Mouse (Mus musculus) intestine, embryonic 15.5 days (tissue): ENCODE data around the gene Tmsb10. TPM values are rescaled to one million over a fixed set of nuclear protein-coding genes. Genes with fewer than 3 reads are reported as not detected.

ENCODE experiments used
- ATAC-seq: fragments of 200-750 bp; cut with Nextera tagmentation; 2 replicates; pipeline ENCODE4 v1.8.0; 2017; ENCODE audit warnings: moderate TSS enrichment, moderate library complexity
- H3K27ac ChIP-seq: fragments of 300-500 bp; sonication (generic); 2 replicates; pipeline ENCODE4 v1.5.1; 2015; ENCODE audit warnings: mild to moderate bottlenecking, inconsistent platforms
- H3K27me3 ChIP-seq: fragments of 300-500 bp; sonication (generic); replicated peaks from 2 replicates; pipeline ENCODE4 v1.6.1; 2015; ENCODE audit warnings: inconsistent platforms
- H3K36me3 ChIP-seq: fragments of 300-500 bp; sonication (generic); 2 replicates; pipeline ENCODE4 v1.6.1; 2015; ENCODE audit warnings: inconsistent platforms
- H3K4me1 ChIP-seq: fragments of 300-500 bp; sonication (generic); replicated peaks from 2 replicates; pipeline ENCODE4 v1.6.1; 2015; ENCODE audit warnings: inconsistent platforms
- H3K4me2 ChIP-seq: fragments of 300-500 bp; sonication (generic); replicated peaks from 2 replicates; pipeline ENCODE4 v1.6.1; 2015; ENCODE audit warnings: mild to moderate bottlenecking, inconsistent platforms
- H3K4me3 ChIP-seq: fragments of 300-500 bp; sonication (generic); replicated peaks from 2 replicates; pipeline ENCODE4 v1.5.1; 2015; ENCODE audit warnings: inconsistent platforms
- H3K9ac ChIP-seq: fragments of 300-500 bp; sonication (generic); 2 replicates; pipeline ENCODE4 v1.6.1; 2015; ENCODE audit warnings: inconsistent platforms
- H3K9me3 ChIP-seq: fragments of 300-500 bp; sonication (generic); 2 replicates; pipeline ENCODE4 v1.6.1; 2016; ENCODE audit warnings: inconsistent platforms
- WGBS: fragments of 180-500 bp; shearing (Covaris S2); methylation state at CpG from one replicate; pipeline ENCODE4 v1.1.7; 2015; 5-methylcytosine and 5-hydroxymethylcytosine counted together
- polyA plus RNA-seq: library from polyadenylated mRNA; unstranded; fragments of >200 nt; fragmentation: Nextera tagmentation; extraction: Ambion mirVana; gene quantifications from 2 replicates; pipeline ENCODE4 v1.2.1, GENCODE M21; 2015

The Tmsb10 gene
- polyA plus RNA-seq, 1 experiment from 2014 or later, result 2,151 TPM

DNA sequence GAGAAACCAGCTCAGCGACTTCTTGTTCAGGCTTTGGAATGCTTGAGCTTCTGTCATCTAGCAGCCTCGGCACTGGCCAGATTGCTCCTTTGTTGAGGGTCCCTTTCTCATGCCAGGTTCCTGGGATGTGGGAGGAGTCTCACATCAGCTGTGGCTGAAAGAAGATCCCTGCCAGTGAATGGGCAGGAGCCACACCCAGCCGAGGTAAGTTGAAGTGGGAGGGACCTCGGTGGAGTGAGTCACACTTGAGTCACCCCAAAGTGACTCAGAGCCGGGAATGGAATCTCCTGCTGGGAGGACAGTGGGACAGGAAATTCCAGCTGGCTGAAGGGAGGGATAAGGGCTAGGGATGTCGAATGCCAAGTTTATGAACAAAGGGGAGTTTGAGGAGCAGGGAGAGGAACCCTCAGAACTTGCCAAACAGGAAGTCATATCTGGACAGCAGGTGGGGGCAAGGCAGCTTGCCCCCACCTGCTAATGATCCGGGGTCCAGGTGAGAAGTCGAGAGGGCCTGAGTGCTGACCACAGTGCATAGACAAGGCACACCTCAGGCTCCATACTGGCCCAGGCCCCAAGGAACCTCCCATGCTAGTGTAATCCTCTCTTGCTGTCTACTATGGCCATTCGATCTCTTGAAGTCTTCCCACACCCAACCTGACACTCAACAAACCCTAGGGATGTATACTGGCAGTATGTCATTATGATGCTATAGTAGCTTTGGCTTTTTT, 31.6 kb downstream of the Tmsb10 start:
- Histone ChIP-seq H3K9ac (no peak overlapping the region), H3K27me3 (no peaks in the 10 kb centered on the region), H3K4me2 (no peak overlapping the region), H3K4me3 (no peak overlapping the region), H3K27ac (0 out of 2 replicates have a peak overlapping the region, but pooled peaks have one; percentile 38), H3K9me3 (no peaks in the 10 kb centered on the region), H3K4me1 (peaks cover 8% of the 10 kb centered on the region), H3K36me3 (no peaks in the 10 kb centered on the region)
- 16% methylated on average over 9 of the region's 9 CpGs for WGBS
- peak; percentile 89 for ATAC-seq

DNA sequence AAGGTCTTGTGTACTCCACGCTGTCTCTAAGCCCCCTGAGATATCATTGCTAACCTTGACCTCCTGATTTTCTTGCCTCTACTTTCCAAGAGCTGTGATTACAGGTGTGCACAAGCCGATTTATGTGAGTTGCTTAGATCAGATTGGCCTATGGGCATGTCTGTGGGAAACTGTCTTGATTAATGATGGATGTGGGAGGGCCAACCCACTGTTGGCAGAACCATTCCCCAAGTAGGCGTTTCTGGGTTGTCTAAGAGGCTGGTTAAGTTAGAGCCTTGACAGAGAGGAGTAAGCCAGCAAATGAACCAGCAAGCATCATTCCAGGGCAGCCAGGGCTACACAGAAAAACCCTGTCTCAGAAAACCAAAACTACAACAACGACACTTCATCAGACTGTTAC, 32.5 kb downstream of the Tmsb10 start:
- Histone ChIP-seq H3K27ac (no peak overlapping the region), H3K36me3 (no peaks in the 10 kb centered on the region), H3K27me3 (no peaks in the 10 kb centered on the region), H3K4me1 (peaks cover 8% of the 10 kb centered on the region), H3K9ac (no peak overlapping the region), H3K9me3 (no peaks in the 10 kb centered on the region), H3K4me2 (no peak overlapping the region), H3K4me3 (no peak overlapping the region)
- 77% methylated on average over 4 of the region's 4 CpGs for WGBS
- no peak for ATAC-seq

DNA sequence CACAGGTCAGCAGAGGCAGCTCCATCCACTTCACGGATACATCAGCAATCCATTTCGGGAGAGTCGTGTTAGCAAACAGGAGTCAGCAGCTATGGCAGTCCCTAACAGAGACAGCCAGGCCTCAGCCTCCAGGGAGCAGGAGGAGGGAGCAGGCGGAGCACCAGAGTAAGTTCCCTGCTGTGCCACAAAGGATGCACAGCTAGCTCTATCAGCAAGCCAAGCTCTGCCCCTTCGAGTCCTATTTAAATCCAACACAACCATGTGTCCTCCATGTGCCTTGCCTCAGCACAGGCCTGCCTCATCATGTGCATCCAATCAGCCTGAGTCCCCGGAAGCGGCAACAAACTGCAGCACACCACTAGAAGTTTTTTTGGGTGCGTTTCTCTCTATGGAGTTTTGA, 35.2 kb downstream of the Tmsb10 start:
- H3K4me3 ChIP-seq, result no peak overlapping the region
- H3K4me2 ChIP-seq, result no peak overlapping the region
- H3K27ac ChIP-seq, result no peak overlapping the region
- no peaks in the 10 kb centered on the region for H3K9me3 ChIP-seq
- H3K36me3 ChIP-seq, result no peaks in the 10 kb centered on the region
- peaks cover 8% of the 10 kb centered on the region; the same call in 1 of the 2 replicates for H3K4me1 ChIP-seq
- no peak for ATAC-seq
- H3K27me3 ChIP-seq, result no peaks in the 10 kb centered on the region
- WGBS, result 81% methylated on average over 8 of the region's 8 CpGs
- no peak overlapping the region for H3K9ac ChIP-seq

DNA sequence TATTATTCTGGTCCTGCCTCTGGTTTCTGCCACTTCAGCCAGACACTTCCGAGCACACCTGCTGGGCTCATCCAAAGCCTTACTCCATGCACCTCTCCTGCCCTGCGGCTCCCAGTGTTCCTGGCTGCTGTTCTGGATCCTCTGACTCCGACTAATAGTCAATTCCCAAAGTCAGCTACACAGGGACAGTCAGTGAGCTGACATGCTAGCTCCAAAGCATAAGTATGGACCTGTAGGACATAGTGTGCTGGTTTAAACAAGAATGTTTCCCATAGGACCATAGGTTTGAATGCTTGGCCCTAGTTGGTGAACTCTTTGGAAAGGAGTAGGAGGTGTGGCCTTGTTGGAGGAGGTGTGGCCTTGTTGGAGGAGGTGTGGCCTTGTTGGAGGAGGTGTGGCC, 37.5 kb downstream of the Tmsb10 start:
- Histone ChIP-seq H3K4me1 (no peaks in the 10 kb centered on the region), H3K36me3 (no peaks in the 10 kb centered on the region), H3K9me3 (no peaks in the 10 kb centered on the region), H3K27ac (no peak overlapping the region), H3K4me3 (no peak overlapping the region), H3K27me3 (no peaks in the 10 kb centered on the region), H3K9ac (no peak overlapping the region), H3K4me2 (no peak overlapping the region)
- WGBS, result 90% methylated on average over 3 of the region's 3 CpGs
- no peak for ATAC-seq

DNA sequence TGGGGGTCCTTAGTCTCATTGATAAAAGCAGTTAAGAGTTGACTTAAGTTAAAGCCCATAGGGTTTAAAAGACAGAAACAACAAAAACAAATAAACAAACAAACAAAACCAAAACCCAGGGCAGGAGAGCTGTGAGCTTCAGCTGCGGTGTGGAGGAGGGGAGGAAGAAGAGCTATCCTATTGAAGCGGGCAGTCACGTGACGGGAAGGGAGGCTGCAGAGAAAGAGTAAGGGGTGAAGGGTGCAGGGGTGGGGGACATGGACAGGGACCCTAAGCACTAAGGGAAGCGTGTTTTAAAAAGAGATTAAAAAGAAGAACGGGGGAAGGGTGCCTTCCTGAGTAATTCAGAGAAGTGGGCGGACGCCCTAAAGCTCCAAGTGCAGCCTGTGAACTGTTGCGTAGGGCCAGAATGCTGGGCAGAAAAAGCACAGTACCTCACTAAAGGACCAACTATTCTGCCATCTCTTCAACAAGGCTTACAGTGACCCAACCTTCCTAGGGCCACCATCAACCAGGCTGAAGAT, 40.0 kb downstream of the Tmsb10 start:
- no peaks in the 10 kb centered on the region for H3K4me1 ChIP-seq
- WGBS, result 73% methylated on average over 9 of the region's 9 CpGs
- H3K4me2 ChIP-seq, result no peak overlapping the region
- no peaks in the 10 kb centered on the region for H3K27me3 ChIP-seq
- no peak overlapping the region for H3K9ac ChIP-seq
- H3K4me3 ChIP-seq, result no peak overlapping the region
- H3K27ac ChIP-seq, result no peak overlapping the region
- ATAC-seq, result no peak
- H3K9me3 ChIP-seq, result no peaks in the 10 kb centered on the region
- H3K36me3 ChIP-seq, result no peaks in the 10 kb centered on the region

DNA sequence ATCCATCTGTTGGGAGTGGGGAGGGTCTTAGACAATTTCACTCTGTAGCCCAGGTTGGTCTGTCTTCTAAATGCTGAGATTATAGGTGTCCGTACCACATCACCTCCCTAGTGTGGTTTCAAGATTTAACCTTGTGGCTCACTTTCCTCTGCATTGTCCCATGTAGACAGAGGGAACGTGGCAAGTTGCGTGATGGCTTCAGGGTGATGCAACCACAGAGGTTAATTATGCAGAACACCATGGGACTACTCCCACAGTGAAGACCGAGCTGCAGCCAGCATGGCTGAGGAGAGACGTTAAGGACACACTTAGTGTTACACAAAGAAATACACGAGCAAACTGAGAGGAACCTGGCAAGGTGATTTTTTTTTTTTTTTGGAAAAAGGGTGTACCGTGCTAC, 42.2 kb downstream of the Tmsb10 start:
- Histone ChIP-seq H3K9ac (no peak overlapping the region), H3K4me3 (no peak overlapping the region), H3K27ac (no peak overlapping the region), H3K4me2 (no peak overlapping the region), H3K9me3 (no peaks in the 10 kb centered on the region), H3K27me3 (no peaks in the 10 kb centered on the region), H3K4me1 (no peaks in the 10 kb centered on the region), H3K36me3 (no peaks in the 10 kb centered on the region)
- 83% methylated on average over 7 of the region's 7 CpGs for WGBS
- no peak for ATAC-seq

DNA sequence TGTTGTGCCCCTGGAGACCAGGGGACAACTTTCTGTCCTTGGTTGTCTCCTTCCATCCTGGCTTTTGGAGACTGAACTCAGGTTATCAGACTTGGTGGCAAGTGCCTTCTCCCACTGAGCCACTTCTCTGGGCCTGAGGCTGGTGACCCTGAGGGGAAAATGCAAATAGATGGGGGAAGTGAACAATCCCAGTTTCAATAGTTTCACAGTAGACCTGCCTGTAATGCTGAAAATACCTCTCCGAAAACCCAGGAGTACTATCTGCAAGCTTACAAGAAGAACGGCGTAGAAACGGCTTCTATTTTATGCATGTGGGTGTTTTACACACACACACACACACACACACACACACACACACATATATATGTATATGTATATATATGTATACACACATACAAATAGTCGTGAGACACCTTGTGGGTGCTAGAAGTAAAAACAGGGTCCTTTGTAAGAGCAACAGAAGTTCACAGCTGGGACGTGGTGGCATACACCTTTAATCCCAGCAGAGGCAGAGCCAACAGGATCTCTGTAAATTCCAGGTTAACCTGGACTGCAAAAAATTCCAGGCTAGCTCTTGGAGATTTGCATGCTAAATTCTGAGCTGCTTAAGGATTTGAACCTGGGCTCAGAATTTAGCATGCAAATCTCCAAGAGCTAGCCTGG, 44.3 kb downstream of the Tmsb10 start:
- no peak overlapping the region for H3K27ac ChIP-seq
- H3K36me3 ChIP-seq, result no peaks in the 10 kb centered on the region
- no peaks in the 10 kb centered on the region for H3K4me1 ChIP-seq
- H3K4me2 ChIP-seq, result no peak overlapping the region
- H3K4me3 ChIP-seq, result no peak overlapping the region
- no peak for ATAC-seq
- no peak overlapping the region for H3K9ac ChIP-seq
- WGBS, result 81% methylated on average over 6 of the region's 6 CpGs
- H3K9me3 ChIP-seq, result no peaks in the 10 kb centered on the region
- H3K27me3 ChIP-seq, result no peaks in the 10 kb centered on the region

DNA sequence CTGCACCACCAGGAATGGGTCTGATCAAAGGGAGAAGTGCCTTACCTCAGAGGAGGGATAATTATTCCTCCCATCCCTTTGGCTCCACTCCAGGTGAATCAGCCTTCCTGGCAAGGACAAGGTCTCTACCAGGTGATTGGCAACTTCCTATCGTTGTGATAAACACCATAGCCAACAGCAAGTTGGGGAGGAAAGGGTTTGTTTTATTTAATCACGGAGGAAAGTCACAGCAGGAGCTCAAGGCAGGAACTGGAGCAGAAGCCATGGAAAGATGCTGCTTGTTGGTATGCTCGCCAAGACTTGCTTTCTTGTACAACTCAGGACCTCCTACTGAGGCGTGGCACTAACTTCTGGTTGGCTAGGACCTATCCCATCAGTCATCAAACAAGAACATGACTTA, 47.3 kb downstream of the Tmsb10 start:
- Histone ChIP-seq H3K4me1 (no peaks in the 10 kb centered on the region), H3K27ac (no peak overlapping the region), H3K4me2 (no peak overlapping the region), H3K27me3 (no peaks in the 10 kb centered on the region), H3K36me3 (no peaks in the 10 kb centered on the region), H3K4me3 (no peak overlapping the region), H3K9me3 (no peaks in the 10 kb centered on the region), H3K9ac (no peak overlapping the region)
- no peak for ATAC-seq
- WGBS, result 71% methylated on average over 4 of the region's 4 CpGs

Other genes starting within 250 kb of the Tmsb10 start
- 15.0 and 16.2 TPM in 2 replicates for gene Tcf7l1, start 169.5 kb downstream of the Tmsb10 start, polyA plus RNA-seq
- gene Kcmf1, start 58.8 kb downstream of the Tmsb10 start, polyA plus RNA-seq, result 42.2 and 46.4 TPM in 2 replicates